Mouse (Mus musculus): ENCODE results near the gene Cux1.

Gene Cux1

DNA sequence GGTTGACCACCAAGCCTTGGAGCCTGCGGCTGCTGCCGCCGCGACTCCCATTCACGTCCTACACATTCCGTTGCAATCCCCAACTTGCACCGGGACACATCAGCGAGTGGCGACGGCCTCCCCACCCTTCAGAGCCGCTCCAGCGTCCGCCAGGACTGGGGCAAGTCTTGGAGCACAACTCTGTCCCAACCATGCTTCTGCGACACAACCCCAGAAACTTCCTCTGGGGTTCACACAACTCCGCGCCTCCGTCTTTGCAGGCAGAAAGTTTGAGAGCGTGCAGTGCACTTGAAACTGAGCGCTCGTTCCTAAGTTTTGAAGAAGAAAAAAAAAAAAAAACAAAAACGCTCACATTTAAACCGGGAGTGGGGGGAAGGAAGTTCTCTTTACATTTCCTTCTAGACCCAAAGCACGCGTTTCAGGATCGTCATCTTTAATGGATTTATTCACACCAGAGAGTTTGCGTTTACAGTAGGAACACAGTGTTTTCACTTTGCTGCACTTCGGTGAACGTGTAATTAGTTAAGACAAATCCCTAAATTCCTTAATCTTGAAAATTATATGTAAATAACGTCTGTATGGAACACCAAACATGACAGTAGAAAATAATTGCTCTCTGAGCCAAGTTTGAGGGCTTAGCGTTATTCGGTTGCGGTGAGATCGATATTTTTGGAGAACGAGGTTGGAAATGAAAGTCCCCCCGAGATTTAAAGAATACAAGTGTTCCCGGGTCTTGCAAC lies 906 bp upstream of the Cux1 start:
- peak in 1 of 2 experiments; percentile 37 for DNase-seq (ENCODE audit: low spot score in 2 of 2)

DNA sequence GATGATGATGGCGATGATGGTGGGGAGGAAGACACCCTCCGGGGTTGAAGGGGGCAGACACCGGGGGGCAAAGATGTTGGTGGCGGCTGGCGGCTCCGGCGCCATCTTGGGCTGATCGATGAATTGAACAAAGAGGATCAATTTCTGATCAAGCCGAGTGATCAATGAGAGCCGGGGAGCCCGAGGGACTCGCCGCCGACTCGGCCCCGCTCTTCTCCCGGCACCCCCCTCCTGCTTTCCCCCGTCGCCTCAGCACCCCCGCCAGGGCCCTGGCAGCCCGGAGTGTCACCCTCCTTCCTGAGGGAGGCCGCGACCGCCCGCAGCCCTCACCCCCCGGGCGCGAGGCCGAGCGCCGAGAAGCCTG lies 496 bp downstream of the Cux1 start:
- DNase-seq (ENCODE audit: low spot score in 2 of 2), result no peak

DNA sequence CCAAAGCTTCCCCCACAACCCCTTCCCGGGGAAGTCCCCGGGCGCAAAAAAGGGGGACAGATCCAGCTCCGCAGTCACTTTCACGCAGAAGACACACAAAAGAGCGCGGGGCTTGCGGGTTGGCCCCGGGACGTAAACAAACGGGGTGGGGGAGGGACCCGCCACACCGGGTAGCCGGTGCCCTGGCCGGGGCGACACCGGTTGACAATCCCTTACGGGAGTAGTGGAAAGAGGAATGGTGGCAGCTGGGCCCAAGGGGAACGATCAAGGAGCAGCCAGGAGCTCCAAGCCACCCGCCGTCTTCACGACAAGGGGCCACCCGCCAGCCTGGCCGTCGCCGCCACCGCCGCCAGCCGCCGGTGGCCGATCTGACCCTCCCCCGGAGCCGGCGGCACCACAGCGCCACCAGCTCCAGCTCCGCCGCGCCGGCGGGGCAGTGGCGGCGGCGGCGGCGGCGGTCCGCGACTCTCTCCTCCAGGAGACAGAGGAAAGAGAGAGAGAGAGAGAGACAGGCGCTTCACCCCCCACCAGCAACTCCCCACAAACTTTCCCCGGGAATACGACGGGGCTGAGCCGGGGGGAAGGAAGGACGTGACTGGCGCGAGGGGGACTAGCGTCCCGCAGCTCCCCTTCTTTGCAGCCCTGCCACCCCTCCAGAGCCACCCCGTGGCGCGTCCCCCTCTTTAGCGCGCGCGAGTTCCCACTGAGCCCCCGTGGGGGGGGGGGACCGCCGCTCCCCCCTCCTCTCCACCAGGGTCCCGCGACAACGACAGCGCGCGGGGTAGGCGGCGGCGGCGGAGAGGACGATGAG lies 1.1 kb downstream of the Cux1 start:
- peak in 1 of 2 experiments; percentile 53 for DNase-seq (ENCODE audit: low spot score in 2 of 2)

DNA sequence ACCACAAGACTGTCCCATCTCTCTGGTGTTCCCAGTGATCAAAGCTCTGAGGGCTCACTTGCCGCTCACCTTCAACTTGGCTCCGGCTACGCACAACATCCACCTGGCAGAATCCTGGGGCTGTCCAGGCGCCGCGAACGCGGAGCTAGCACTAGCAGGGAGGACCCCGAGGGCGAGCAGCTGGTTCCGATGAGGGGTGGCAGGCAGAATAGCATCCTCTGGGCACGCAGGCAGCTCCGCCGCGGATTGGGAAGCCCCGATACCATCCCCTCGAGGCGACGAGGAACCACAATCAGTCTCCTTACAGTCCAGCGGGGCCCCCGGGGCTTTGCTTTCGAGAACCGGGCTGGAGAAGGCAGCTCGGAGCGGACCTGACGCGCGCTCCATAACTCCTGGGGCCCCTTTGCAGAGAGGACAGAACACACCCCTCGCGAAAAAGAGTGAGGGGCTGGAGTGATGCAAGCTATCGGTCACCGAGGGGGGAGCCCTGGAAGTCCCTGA lies 1.9 kb downstream of the Cux1 start:
- peak in 1 of 2 experiments; percentile 39 for DNase-seq (ENCODE audit: low spot score in 2 of 2)

DNA sequence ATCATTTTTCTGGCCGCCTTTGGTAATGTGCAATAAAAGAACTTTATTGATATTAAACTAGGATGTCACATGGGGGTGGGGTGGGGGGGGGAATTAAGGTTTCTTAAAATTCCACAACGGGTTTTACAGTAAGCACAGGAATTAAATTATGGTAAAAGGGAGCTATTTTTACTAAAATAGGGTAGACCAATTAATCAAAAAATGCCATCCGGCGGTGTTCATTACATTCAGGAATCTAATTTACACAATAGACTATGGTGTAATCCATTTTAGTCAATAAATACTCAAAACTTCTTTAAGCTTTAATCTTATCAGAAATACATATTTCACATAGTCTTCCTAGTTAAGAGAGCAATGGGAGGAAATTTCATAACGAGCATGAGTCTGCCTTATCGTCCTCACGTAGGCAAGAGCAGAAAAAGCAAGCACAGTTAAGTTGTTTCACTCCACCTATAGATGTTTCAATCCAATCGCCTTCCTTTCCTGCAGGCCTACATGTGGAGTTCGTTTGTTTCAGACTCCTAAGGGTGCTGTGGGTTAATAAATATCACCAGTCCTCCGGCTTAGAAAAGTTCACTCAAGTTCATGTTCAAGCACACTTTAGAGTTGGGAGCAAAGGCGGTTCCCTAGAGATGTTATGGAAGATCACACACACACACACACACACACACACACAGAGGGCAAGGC lies 2.5 kb downstream of the Cux1 start:
- DNase-seq (ENCODE audit: low spot score in 2 of 2), result no peak

DNA sequence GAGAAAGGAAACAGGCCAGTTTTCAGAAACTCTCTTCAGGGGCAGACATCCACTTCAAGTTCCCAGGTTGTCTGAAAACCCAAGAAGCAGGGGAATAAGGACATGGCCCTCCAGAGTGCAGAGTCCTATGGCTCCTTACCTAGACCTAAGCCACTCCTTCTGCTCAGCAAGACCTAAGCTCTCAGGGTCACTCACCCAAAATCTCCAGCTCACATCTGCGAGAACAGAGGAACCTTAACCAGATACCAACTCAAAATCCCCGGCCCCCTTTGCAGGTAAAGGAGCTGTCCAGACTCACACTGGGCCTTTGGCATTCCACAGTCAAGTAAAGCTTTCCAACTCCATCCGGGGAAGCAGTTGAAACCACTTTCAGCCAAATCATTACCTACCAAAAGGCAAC lies 3.3 kb downstream of the Cux1 start:
- no peak for DNase-seq (ENCODE audit: low spot score in 2 of 2)

DNA sequence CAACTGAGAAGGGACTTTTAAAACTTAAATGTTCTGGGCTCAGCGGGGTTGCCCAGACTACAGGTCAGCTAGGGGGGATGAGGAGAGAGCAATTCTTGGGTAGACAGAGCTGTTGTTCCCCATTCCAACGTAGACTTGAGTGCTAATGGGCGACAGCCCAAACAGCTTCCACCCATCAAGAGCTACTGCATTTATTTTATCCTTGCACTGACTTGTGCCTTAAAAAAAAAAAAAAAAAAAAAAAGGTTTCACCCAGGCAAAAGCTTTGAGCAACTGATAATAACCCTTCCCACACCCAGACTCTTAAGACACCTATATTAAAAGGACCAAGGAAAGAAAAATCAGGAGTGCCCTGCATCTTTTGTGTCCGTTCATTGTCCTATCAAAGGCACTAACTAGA lies 4.2 kb downstream of the Cux1 start:
- DNase-seq (ENCODE audit: low spot score in 2 of 2), result no peak

DNA sequence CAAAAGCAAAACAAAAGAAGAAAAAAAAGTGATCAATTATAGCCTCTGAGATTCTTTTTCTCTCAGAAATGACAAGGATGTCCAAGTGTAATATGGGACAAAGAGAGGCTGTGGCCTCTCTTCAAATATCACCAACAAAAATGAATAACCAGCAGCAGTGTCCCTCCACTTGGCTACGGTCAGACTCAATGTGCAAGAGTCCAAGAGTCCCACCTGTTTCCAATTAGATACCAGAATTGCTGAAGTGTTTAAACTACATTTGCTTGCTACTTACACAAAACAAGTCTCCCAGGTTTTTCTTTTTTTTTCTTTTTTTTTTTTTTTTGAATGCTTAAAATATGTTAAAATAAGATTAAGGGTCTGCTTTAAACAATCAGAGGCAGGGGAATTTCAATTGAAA lies 5.1 kb downstream of the Cux1 start:
- DNase-seq (ENCODE audit: low spot score in 2 of 2), result no peak

DNA sequence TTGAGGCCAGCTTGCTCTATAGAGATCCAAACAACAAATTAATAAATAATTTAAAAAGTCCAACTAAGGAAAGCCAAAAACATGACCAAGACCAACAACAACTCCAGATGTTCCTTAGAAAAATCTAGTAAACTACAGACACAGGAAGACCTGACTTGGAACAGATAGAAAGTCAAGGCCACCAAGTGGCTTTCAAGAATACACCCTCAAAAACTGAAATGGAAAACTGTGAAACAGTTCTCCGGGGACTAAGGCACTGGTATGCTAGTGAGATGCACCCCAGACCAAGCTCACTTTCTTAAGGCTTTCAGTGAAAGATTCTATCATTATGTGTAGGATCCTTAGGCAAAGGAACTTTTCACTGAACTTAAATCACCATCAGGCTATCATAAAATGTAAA lies 5.6 kb downstream of the Cux1 start:
- no peak for DNase-seq (ENCODE audit: low spot score in 2 of 2)

DNA sequence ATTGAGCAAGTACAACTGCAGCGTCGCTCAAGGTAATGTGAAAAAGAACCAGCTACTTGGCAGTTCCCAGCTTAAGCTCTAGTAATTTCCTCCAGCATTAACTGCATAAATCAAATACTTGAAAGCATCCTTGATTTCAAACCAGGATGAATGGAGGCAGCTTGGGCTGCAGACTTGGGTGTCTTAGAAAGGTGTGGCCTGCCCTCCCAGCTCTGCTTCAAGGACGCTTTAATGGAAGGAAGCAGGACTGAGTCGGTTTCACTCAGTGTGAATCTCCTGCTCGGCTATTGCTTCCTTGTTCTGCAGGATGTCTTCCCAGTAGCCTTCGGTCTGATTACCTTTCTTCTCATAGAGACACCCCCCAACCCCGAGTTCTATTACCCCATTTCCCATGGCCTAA lies 6.6 kb downstream of the Cux1 start:
- DNase-seq (ENCODE audit: low spot score in 2 of 2), result no peak

DNA sequence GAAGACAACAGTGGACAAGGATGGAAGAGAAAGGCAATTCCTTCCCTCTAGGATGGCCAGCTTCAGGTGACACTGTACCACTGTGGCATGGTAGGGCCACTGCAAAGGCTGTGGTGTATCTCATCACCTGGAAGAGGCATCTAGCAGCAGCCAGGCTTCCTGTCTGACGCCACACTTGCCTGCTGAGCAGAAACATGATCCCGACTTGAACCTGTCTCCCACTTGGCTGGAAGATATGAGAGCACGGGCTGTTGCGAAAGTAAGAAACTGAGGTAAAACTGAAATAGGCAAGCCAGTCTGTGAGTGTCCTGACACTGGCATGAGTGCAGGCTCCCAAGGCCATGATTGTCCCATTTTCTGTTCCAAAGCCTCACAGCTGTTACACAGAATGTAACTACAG lies 9.8 kb downstream of the Cux1 start:
- no peak for DNase-seq (ENCODE audit: low spot score in 2 of 2)

DNA sequence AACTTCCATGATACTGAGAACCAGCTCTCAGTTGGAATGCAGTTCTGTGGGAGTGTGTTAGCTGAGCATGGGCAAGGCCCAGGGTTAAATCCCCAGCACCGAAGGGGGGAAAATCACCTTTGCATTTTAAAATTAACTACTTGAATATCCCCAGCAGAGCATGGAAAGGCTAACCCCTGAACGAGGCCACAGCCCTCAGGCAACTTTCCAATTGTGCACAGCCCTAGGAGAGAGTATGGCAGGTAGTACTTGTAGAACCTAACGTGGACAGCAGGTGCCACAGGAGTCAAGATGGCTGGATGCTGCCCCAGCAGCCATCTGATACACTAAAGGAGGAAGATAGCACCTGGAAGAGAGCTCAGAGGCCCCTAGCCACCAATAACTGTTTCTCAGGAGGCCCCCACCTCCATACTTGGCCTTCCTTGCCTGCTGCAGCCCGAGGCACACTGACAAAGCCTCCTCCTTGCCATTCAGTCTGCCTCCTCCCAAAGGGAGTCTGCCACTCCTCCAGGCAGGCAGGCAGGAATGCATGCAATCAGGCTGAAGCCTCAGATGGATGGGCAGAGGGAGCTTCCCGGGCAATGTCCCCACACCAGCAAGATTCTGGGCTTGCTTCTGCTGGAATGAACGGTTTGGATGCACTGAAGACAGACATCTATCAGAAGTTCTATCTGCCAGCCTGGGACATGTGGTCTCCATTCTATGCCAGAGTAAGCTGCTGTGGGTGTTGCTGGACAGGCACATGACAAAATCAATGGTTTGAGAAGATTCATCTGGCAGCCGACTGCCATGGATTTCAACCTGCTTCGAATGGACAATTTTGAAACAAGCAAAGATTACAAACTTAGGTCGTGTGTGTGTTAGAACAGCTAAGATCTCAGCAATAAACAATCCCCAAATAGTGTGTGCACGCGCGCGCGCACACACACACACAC lies 10.7 kb downstream of the Cux1 start:
- no peak for DNase-seq (ENCODE audit: low spot score in 2 of 2)

DNA sequence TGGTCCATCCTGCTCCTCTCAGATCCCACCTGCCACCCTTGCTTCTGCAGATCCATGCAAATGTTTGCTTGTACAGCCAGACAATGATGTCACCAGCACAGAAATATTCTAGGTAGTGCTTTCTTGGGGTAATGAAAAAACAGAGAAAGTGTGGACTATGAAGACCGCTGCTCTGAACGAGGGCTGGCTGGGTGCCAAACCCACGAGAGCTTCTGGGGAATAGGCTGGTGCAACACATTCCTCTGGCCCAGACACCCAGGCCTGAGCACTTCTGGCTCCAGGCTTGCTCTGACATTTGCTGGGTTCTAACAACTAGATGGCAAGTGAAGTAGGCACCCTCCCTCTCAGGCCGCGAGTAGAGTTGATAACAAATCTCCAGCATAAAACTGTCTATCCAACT lies 11.6 kb downstream of the Cux1 start:
- peak; percentile 52 to 76 for DNase-seq (ENCODE audit: low spot score in 2 of 2)

DNA sequence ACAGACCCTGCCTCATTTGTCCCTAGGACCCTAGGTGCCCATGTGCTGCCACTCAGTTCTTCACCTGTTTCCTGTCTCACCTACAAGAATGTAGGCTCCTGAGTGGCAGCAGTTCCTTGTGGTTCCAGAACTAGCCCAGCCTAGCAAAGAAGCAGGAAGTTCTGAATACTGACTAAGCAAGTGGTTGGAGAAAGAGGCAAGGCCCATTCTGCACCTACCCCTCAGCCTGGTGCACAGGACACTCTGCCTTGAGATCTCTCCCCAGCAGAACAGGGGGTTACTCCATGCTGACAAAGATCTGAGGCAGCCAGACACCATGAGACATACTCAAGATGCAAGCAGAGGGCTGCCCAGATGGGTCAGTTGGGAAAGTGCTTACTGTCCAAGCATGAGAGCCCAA lies 14.5 kb downstream of the Cux1 start:
- DNase-seq (ENCODE audit: low spot score in 2 of 2), result no peak

DNA sequence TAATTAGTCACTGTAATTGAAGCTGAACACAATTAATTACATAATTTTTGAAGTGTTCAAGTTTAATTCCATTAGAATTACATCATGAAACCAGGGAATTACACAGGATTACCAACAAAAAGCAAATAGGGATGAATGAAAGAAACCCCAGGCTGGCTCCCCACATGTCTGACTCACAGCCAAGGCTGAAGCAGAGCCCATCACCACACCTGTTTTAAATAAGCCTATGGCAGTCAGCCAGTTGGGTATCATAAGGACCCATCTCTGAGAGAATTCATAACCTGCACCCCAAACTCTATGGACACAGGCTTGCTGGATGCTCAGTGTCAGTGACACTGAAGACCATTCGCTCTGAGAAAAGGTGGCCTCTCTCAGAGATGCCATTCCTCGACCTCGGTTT lies 15.2 kb downstream of the Cux1 start:
- DNase-seq (ENCODE audit: low spot score in 2 of 2), result no peak

DNA sequence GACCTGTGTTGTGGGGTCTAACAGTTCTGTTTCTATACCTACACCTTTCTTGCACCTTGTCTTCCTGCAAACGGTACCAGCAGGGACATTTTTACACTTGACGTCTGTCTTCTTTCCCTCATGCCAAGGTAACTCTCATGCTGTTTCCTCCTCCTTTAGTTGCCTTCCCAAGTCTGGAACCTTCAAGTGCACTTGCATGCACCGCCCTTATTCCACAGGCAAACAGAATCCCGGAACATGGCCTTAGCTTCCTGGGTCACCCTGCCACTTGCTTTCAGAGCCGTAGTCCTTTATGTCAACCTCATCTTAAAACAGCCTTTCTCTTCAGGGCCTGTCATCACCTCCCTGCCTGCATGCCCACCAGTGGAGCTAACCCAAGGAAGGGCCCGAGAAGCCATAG lies 15.7 kb downstream of the Cux1 start:
- DNase-seq (ENCODE audit: low spot score in 2 of 2), result no peak

DNA sequence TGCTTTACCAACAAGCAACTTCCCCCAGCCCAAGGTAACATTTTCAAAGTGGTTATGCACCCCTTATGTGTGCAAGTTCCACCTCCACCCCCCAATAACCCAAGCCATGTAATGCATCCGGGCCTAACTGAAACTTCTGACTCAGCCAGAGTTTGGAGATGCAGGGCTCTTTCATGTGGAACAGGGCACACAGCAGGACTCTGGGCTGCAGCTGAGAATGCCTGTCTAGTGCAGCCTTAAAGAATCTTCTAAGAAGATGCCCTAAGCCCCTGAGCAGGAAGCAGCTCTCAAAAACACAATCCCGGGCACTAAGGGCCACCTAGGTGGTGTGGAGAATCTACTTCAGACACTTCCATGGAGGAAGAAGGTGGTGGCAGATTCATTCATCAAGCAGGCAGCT lies 16.6 kb downstream of the Cux1 start:
- no peak for DNase-seq (ENCODE audit: low spot score in 2 of 2)

DNA sequence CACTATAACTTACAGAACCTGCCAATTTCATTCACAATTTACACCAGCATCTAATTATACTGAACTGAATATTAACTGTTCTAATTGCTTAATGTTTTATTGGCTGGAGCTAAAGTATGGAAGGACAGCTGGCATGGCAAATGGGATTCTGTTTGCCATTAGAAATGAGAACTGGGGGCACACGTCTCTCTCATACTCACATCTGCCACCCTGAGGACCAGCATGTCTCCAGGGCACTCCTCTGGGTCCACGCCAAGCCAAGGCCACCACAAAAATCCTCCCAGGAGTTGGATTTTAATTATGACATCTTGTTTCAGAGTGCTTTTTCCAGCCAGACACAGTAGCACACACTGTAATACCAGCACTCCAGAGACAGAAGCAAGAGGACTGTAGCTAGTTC lies 18.5 kb downstream of the Cux1 start:
- no peak for DNase-seq (ENCODE audit: low spot score in 2 of 2)

DNA sequence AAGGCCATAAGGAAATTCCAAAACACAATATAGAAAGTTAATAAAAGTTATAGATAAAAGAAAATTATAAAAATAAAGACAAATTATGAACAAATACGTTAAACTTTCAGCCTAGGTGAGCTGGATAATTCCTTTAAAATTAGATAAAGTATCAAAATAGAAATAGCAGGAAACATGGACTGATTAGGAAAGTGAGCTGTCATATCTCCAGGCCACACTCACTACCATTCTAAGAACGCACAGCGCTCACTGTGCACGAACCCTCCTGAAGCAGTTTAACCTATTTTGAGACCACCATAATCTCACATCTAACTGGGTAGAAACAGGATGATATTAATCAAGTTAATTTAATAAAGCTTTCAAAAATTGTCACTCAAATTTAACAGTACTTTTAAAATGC lies 22.2 kb downstream of the Cux1 start:
- no peak for DNase-seq (ENCODE audit: low spot score in 2 of 2)

DNA sequence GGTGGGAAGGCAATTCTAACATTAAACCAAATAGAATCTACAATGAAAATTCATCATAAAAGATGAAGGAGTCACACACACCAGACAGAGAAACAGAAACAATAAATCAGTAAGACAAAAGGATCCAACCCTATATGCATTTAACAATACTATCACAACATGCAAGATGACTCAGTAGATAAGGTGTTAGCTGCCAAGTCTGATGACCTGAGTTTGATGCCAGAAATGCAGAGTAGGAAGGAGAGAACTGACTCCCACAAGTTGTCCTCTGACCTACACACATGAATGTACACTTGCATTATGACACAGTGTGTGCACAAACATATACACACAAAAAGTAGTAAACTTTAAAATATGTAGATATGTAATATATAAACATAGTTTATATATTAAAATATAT lies 24.1 kb downstream of the Cux1 start:
- no peak for DNase-seq (ENCODE audit: low spot score in 2 of 2)

DNA sequence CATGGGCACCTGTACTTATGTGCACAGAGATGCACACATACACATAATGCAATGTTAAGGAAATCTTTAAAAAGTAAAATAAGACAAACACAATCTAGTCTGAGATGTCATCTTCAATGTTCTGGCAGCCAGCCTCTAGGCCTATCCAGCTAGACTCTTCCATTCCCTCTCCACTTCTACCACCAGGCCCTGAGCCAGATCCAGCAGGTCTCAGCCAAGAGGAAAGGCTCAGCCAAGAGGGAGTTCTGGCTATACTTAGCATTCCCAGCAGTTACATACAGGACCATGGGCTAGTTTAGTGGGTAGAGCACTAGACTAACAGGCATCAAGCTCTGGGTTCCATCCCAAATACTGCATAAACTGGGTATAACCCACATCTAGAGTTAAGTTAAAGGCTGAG lies 26.3 kb downstream of the Cux1 start:
- DNase-seq (ENCODE audit: low spot score in 2 of 2), result peak in 1 of 2 experiments; percentile 56

Measured in urinary bladder, postnatal 4 days (tissue).